Mouse (Mus musculus): ENCODE measurements around the gene Tmem119. TPM values are rescaled to one million over a fixed set of nuclear protein-coding genes. Genes with fewer than 3 reads are reported as not detected.

The Tmem119 gene
- polyA plus RNA-seq, 1 experiment from 2014 or later, result 141 TPM

DNA sequence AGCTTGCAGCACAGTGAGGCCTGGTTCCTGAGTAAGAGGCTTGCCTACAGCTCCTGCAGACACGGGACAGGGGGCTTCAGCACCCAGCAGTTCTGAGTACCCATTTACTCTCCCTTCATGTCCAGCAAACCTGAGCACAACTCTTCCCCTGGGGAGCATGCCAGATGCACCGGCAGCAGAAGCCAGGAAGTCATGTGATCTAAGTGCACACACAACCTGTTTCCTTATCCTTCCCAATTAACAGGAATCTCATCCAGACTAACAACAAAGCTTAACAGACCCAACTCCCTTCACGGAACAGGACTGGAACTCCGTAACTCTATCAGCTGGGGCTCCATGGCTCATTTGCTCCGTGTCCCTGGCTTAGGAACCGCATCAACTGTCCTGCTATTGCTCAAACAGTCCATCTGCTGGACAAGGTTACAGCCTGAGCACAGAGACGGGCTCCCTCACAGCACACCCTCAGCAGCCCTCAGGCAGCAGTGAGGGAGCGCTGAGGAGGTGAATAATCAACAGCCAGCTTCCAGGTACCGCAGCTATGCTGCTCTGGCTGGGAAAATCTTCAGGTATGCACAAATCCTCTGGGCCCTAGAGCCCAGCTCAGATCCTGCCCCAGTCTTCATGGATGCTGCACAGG is 48.7 kb downstream of the Tmem119 start:
- 88% methylated on average over 9 of the region's 9 CpGs for WGBS
- H3K4me3 ChIP-seq, result no peak overlapping the region
- peaks cover 97% of the 10 kb centered on the region for H3K36me3 ChIP-seq
- no peak overlapping the region for H3K27ac ChIP-seq
- no peak for ATAC-seq (ENCODE audit: insufficient number of reproducible peaks, insufficient read depth, low FRiP score, low TSS enrichment, low read depth)
- H3K9me3 ChIP-seq, result no peaks in the 10 kb centered on the region
- H3K27me3 ChIP-seq, result no peaks in the 10 kb centered on the region
- H3K9ac ChIP-seq, result no peak overlapping the region
- no peak overlapping the region for H3K4me2 ChIP-seq
- H3K4me1 ChIP-seq, result no peaks in the 10 kb centered on the region

- H3K36me3 ChIP-seq, result peaks cover 97% of the 10 kb centered on the region
- H3K4me1 ChIP-seq, result no peaks in the 10 kb centered on the region
- H3K9ac ChIP-seq, result no peak overlapping the region
- no peak for ATAC-seq (ENCODE audit: insufficient number of reproducible peaks, insufficient read depth, low FRiP score, low TSS enrichment, low read depth)
- no peak overlapping the region for H3K4me2 ChIP-seq
- H3K27ac ChIP-seq, result no peak overlapping the region
- no peaks in the 10 kb centered on the region for H3K27me3 ChIP-seq
- H3K4me3 ChIP-seq, result no peak overlapping the region
- 95% methylated on average over 13 of the region's 13 CpGs for WGBS
- H3K9me3 ChIP-seq, result peaks cover 8% of the 10 kb centered on the region; the same call in 1 of the 2 replicates
These were observed 51.6 kb downstream of the Tmem119 start for GRCm38 (mm10) chr5:113748556-113749331.

DNA sequence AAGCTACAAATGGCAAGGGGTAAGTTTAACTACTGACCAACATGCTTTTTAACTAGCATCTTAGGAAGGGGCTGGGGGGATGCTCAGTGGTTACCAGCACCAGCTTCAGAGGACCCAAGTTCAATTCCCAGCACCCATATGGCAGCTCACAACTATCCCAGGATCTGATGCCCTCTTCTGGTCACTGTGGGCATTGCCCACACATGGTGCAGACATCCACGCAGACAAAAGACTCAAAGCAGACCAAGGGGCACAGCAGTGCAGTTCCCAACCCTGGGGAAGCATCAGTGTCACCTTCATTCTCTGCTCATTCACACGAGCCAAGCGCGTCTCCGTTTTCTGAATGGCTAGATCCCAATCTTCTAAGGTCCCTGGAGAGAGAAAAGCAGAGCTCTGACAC is 52.7 kb downstream of the Tmem119 start:
- Histone ChIP-seq H3K27me3 (no peaks in the 10 kb centered on the region), H3K4me2 (no peak overlapping the region), H3K27ac (no peak overlapping the region), H3K9ac (no peak overlapping the region), H3K4me3 (no peak overlapping the region), H3K4me1 (no peaks in the 10 kb centered on the region), H3K36me3 (peaks cover 97% of the 10 kb centered on the region), H3K9me3 (peaks cover 8% of the 10 kb centered on the region; the same call in 1 of the 2 replicates)
- no peak for ATAC-seq (ENCODE audit: insufficient number of reproducible peaks, insufficient read depth, low FRiP score, low TSS enrichment, low read depth)
- 94% methylated on average over 5 of the region's 5 CpGs for WGBS

Other genes starting within 250 kb of the Tmem119 start
- gene Cmklr1, start 150.1 kb downstream of the Tmem119 start, polyA plus RNA-seq (2015; fragmentation: Nextera tagmentation; extraction: Ambion mirVana), result 4.5 and 5.3 TPM in 2 replicates
- not detected in 2 replicates for gene 1700069L16Rik, start 75.7 kb downstream of the Tmem119 start, polyA plus RNA-seq (2015; fragmentation: Nextera tagmentation; extraction: Ambion mirVana)
- 6.2 and 6.6 TPM in 2 replicates for gene Ficd, start 64.7 kb downstream of the Tmem119 start, polyA plus RNA-seq (2015; fragmentation: Nextera tagmentation; extraction: Ambion mirVana)
- 63.6 and 65.7 TPM in 2 replicates for gene Sart3, start 28.0 kb downstream of the Tmem119 start, polyA plus RNA-seq (2015; fragmentation: Nextera tagmentation; extraction: Ambion mirVana)
- gene Iscu, start 27.8 kb downstream of the Tmem119 start, polyA plus RNA-seq (2015; fragmentation: Nextera tagmentation; extraction: Ambion mirVana), result 101 and 106 TPM in 2 replicates
- 2.2 and 2.3 TPM in 2 replicates for gene Selplg, start 32.1 kb upstream of the Tmem119 start, polyA plus RNA-seq (2015; fragmentation: Nextera tagmentation; extraction: Ambion mirVana)
- 88.6 and 88.9 TPM in 2 replicates for gene Coro1c, start 108.2 kb upstream of the Tmem119 start, polyA plus RNA-seq (2015; fragmentation: Nextera tagmentation; extraction: Ambion mirVana)
- gene Ssh1, start 193.4 kb upstream of the Tmem119 start, polyA plus RNA-seq (2015; fragmentation: Nextera tagmentation; extraction: Ambion mirVana), result 14.2 and 18.8 TPM in 2 replicates
- not detected in 2 replicates for gene Dao, start 203.2 kb upstream of the Tmem119 start, polyA plus RNA-seq (2015; fragmentation: Nextera tagmentation; extraction: Ambion mirVana)

All from embryonic facial prominence, embryonic 13.5 days (tissue).